Mouse (Mus musculus) leukemia stem cell, adult 10-12 weeks (primary cell): ENCODE data around the gene Rbm5. TPM values are rescaled to one million over a fixed set of nuclear protein-coding genes. Genes with fewer than 3 reads are reported as not detected.

ENCODE experiments used
- polyA plus RNA-seq: library from polyadenylated mRNA; stranded (reverse); fragments of >175 nt; gene quantifications from 2 replicates; pipeline ENCODE4 v1.2.3, GENCODE M21; 2012; ENCODE audit warnings: low replicate concordance

Rbm5 gene
- polyA plus RNA-seq, result 23.3 and 38.8 TPM in 2 replicates

DNA sequence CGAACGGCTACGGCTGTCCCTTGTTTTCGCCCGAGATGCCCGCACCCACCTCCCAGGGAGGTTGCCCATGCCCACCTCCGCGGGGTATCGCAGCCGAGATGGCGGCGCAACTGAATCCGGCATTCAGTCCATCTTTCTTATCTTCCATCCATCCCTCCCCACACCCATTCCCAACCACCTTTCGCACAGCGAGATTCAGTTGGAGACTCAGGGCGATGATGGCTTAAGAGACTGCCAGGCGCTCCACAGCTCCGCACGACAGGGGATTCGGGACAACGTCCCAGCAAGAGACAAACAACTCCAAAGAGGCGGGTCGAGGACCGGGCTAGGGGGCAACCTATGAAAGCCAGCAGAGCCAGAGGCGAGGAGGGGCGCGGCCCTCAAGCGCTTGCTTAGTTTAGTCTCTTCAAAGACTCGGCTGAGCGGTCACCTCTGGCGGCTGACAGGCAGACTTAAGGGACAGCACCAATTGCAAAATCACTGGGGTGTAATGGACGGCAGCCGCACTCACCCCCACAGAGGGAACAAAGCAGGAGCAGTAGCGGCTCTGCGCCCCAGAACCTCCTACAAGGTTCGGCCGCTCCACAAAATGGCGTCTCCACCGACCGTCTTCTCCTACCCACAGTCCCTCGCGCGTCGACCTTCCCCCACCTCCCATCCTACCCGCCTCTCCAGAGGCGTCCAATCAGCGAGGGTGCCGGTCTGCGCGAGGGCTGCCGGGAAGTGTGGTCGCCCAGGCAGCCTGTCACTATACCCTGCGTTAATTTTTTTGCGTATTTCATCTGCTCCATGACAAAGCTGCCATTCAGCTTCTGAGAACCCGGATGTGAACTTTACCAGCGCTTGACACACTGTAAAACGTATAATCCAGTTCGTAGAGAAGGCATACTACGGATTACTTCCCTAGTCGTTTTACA, at the start of gene Rbm5:
Rbm5 (minus strand) TSS at position 623 of the 917 bp plus-strand sequence.

DNA sequence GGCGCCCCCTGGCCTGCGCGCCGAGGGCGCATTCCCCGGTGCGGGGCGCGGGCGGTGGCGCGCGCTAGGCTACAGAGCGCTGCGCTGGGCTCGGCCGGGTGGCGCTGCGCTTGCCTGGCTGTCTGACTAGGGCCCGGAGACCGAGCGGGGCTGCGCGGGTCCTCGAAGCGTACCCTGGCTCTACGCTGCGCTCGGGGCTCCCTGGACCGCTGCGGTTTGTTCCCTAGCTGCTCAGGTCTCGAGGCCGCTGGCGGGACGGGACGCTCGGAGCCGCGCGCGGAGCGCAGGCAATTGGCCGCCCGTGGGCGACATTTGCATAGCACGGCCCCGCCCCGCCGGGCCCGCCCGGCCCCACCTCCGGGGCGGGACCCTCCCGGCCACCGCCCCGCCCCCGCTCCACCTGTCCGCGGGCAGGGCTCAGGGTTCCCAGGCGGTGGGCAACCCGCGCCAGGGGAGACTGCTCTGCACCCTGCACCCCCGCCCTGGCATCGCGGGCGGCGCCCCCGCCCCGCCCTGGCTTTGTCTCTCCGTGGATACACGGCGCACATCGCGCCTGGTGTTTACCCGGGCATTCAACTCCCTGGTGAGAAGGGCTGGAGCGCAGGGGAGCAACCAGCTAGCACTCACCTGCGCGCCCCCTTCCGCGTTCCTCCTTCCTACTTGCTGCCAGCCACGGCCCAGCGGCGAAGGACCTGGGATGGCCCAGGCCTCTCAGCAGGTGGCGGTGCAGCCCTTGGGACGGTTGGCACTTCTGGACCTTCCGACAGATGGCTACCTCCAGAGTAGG, 60.9 kb downstream of the Rbm5 start, which contains the start of gene Sema3f:
Sema3f (minus strand) TSS at position 779 of the 787 bp plus-strand sequence.

Other genes with a start within 250 kb of the Rbm5 start
- gene Tmem115, start 237.1 kb downstream of the Rbm5 start, polyA plus RNA-seq, result 35.1 and 38.3 TPM in 2 replicates
- 13.2 and 19.1 TPM in 2 replicates for gene Cyb561d2, start 228.8 kb downstream of the Rbm5 start, polyA plus RNA-seq
- 0.42 and 1.4 TPM in 2 replicates for gene Nprl2, start 228.8 kb downstream of the Rbm5 start, polyA plus RNA-seq
- 2.2 TPM in 1 of 2 replicates, not detected in the other for gene Zmynd10, start 223.7 kb downstream of the Rbm5 start, polyA plus RNA-seq
- gene Rassf1, start 219.4 kb downstream of the Rbm5 start, polyA plus RNA-seq, result 12.4 and 15.7 TPM in 2 replicates
- gene Tusc2, start 207.7 kb downstream of the Rbm5 start, polyA plus RNA-seq, result 39.9 and 55.8 TPM in 2 replicates
- gene Hyal2, start 203.1 kb downstream of the Rbm5 start, polyA plus RNA-seq, result 67.5 and 96.1 TPM in 2 replicates
- 3.4 and 3.5 TPM in 2 replicates for gene Hyal1, start 194.1 kb downstream of the Rbm5 start, polyA plus RNA-seq
- gene Naa80, start 192.1 kb downstream of the Rbm5 start, polyA plus RNA-seq, result 94.0 and 121 TPM in 2 replicates
- 1.1 TPM in 1 of 2 replicates, not detected in the other for gene Hyal3, start 190.2 kb downstream of the Rbm5 start, polyA plus RNA-seq
- gene Ifrd2, start 183.4 kb downstream of the Rbm5 start, polyA plus RNA-seq, result 258 and 340 TPM in 2 replicates
- gene Sema3b, start 161.8 kb downstream of the Rbm5 start, polyA plus RNA-seq, result not detected in 2 replicates
- gene Gnai2, start 135.6 kb downstream of the Rbm5 start, polyA plus RNA-seq, result 672 and 886 TPM in 2 replicates
- not detected in 2 replicates for gene Slc38a3, start 101.5 kb downstream of the Rbm5 start, polyA plus RNA-seq
- not detected in 2 replicates for gene Gnat1, start 91.3 kb downstream of the Rbm5 start, polyA plus RNA-seq
- gene Sema3f, start 60.5 kb downstream of the Rbm5 start, polyA plus RNA-seq, result 7.2 and 12.4 TPM in 2 replicates
- gene Rbm6, start 102.2 kb upstream of the Rbm5 start, polyA plus RNA-seq, result 10.8 and 14.4 TPM in 2 replicates
- gene Mon1a, start 117.2 kb upstream of the Rbm5 start, polyA plus RNA-seq, result 14.0 and 30.7 TPM in 2 replicates
- 11.4 and 21.0 TPM in 2 replicates for gene Mst1r, start 135.9 kb upstream of the Rbm5 start, polyA plus RNA-seq
- not detected in 2 replicates for gene Actl11, start 157.5 kb upstream of the Rbm5 start, polyA plus RNA-seq
- gene Camkv, start 164.7 kb upstream of the Rbm5 start, polyA plus RNA-seq, result not detected in 2 replicates
- gene Traip, start 179.1 kb upstream of the Rbm5 start, polyA plus RNA-seq, result 2.7 and 6.5 TPM in 2 replicates
- gene Uba7, start 204.5 kb upstream of the Rbm5 start, polyA plus RNA-seq, result 76.8 and 118 TPM in 2 replicates
- 0.18 and 0.74 TPM in 2 replicates for gene Gm20661, start 212.1 kb upstream of the Rbm5 start, polyA plus RNA-seq
- 50.5 and 70.3 TPM in 2 replicates for gene Inka1, start 214.9 kb upstream of the Rbm5 start, polyA plus RNA-seq
- 2.4 and 4.9 TPM in 2 replicates for gene Cdhr4, start 221.5 kb upstream of the Rbm5 start, polyA plus RNA-seq
- 0.19 and 0.35 TPM in 2 replicates for gene Gm20662, start 225.4 kb upstream of the Rbm5 start, polyA plus RNA-seq
- 72.3 and 72.6 TPM in 2 replicates for gene Ip6k1, start 231.5 kb upstream of the Rbm5 start, polyA plus RNA-seq